Mouse (Mus musculus): Measurements from ENCODE around the gene Zic1. TPM values are rescaled to one million over a fixed set of nuclear protein-coding genes. Genes with fewer than 3 reads are reported as not detected.

Zic1 gene
- polyA plus RNA-seq, 1 experiment from 2014 or later, result 14.4 TPM

DNA sequence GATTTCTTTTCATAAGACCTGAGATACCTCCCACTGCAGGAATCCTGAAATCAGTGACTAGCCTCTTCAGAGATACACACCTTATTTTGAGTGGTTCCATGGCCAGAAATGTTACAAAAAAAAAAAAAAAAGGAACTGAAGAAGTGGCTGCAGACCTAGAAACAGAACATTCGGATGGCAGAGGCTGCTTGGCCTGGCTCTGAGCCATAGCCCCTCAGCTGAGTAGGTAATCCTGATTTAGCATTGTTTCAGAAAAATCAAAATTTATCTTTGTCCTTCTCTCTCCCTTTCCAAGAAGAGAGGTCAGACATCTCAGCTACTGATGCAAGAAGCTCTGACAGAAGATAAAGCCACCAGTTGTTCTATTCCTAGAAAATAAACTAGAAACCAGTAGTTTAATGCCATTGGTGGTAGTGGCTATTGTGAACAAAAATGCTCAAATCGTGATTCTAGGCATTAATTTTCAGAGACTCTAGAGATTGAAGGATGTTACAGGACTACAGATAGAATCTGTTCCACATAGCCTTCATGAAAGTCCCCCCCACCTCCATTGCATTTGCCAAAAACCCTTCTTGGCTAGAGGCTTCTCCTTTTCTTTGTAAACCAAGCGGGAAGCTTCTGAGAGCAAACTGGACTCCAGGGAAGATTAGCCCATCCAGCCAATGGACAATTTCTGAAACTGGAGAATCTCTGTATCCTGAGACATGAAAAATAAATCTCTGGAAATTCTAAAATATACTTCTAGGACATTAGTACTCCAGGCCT, 8.4 kb upstream of the Zic1 start:
- no peaks in the 10 kb centered on the region for H3K4me1 ChIP-seq (ENCODE audit: control insufficient read depth, insufficient read depth, low read length)
- 0 out of 2 replicates have a peak overlapping the region, but pooled peaks have one; percentile 2 for H3K9ac ChIP-seq (ENCODE audit: low read length)
- H3K36me3 ChIP-seq (ENCODE audit: control insufficient read depth, insufficient read depth, low read length), result no peaks in the 10 kb centered on the region
- H3K4me3 ChIP-seq (ENCODE audit: low read depth, low read length), result no peak overlapping the region
- 43% methylated on average over 3 of the region's 3 CpGs for WGBS
- peaks cover 87% of the 10 kb centered on the region for H3K27me3 ChIP-seq (replicated peaks; ENCODE audit: control insufficient read depth, insufficient read depth, low read length)
- H3K27ac ChIP-seq (ENCODE audit: low read depth, low read length), result peak overlapping the region; percentile 55
- H3K4me2 ChIP-seq (ENCODE audit: low read length), result peak overlapping the region; percentile 32; the same call in 1 of the 2 replicates
- no peak for DNase-seq (ENCODE audit: low spot score)
- ATAC-seq, result no peak
- no peaks in the 10 kb centered on the region for H3K9me3 ChIP-seq (replicated peaks; ENCODE audit: control insufficient read depth, low read length)

- peak overlapping the region; percentile 89 for H3K27ac ChIP-seq (ENCODE audit: low read depth, low read length)
- DNase-seq (ENCODE audit: low spot score), result no peak
- H3K4me3 ChIP-seq (ENCODE audit: low read depth, low read length), result no peak overlapping the region
- peak overlapping the region; percentile 44 for H3K4me2 ChIP-seq (ENCODE audit: low read length)
- WGBS, result 38% methylated on average over 4 of the region's 4 CpGs
- peaks cover 81% of the 10 kb centered on the region for H3K27me3 ChIP-seq (replicated peaks; ENCODE audit: control insufficient read depth, insufficient read depth, low read length)
- no peak for ATAC-seq
- H3K9me3 ChIP-seq (replicated peaks; ENCODE audit: control insufficient read depth, low read length), result no peaks in the 10 kb centered on the region
- H3K9ac ChIP-seq (ENCODE audit: low read length), result peak overlapping the region; percentile 70
- no peaks in the 10 kb centered on the region for H3K4me1 ChIP-seq (ENCODE audit: control insufficient read depth, insufficient read depth, low read length)
- no peaks in the 10 kb centered on the region for H3K36me3 ChIP-seq (ENCODE audit: control insufficient read depth, insufficient read depth, low read length)
Measured at GRCm38 (mm10) chr9:91371608-91372007, 6.0 kb upstream of the Zic1 start.

DNA sequence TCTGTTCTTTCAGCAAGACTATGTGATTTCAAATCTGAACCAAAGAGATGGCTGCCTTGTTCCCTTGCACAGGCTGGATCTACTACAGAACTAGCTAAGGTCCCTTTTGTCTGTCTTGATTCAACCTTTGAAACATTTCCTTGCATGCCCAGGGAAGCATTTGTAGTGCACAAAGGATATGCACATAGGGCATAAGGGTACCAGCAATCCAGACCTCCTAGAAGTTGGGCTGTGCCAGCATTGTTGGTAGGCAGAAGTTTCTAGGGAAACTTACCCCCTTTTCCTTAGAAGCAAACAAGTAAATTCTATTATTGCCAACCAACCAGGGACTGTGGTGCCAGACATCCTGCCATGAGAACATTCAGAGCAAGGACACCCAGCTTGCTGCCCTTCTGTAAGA, 5.4 kb upstream of the Zic1 start:
- no peak for DNase-seq (ENCODE audit: low spot score)
- Histone ChIP-seq H3K27ac (ENCODE audit: low read depth, low read length) (peak overlapping the region; percentile 89), H3K4me2 (ENCODE audit: low read length) (peak overlapping the region; percentile 44), H3K36me3 (ENCODE audit: control insufficient read depth, insufficient read depth, low read length) (no peaks in the 10 kb centered on the region), H3K9ac (ENCODE audit: low read length) (peak overlapping the region; percentile 70; the same call in 1 of the 2 replicates), H3K27me3 (replicated peaks; ENCODE audit: control insufficient read depth, insufficient read depth, low read length) (peaks cover 79% of the 10 kb centered on the region), H3K9me3 (replicated peaks; ENCODE audit: control insufficient read depth, low read length) (no peaks in the 10 kb centered on the region), H3K4me1 (ENCODE audit: control insufficient read depth, insufficient read depth, low read length) (no peaks in the 10 kb centered on the region), H3K4me3 (ENCODE audit: low read depth, low read length) (0 out of 2 replicates have a peak overlapping the region, but pooled peaks have one; percentile 1)
- no peak for ATAC-seq

GRCm38 (mm10) chr9:91370191-91370708, 4.6 kb upstream of the Zic1 start:
- no peaks in the 10 kb centered on the region for H3K4me1 ChIP-seq (ENCODE audit: control insufficient read depth, insufficient read depth, low read length)
- ATAC-seq, result no peak
- 31% methylated on average over 6 of the region's 6 CpGs for WGBS
- peak overlapping the region; percentile 29 for H3K4me3 ChIP-seq (ENCODE audit: low read depth, low read length)
- H3K4me2 ChIP-seq (ENCODE audit: low read length), result peak overlapping the region; percentile 44
- DNase-seq (ENCODE audit: low spot score), result no peak
- H3K27ac ChIP-seq (ENCODE audit: low read depth, low read length), result peak overlapping the region; percentile 89
- peaks cover 72% of the 10 kb centered on the region for H3K27me3 ChIP-seq (replicated peaks; ENCODE audit: control insufficient read depth, insufficient read depth, low read length)
- H3K9ac ChIP-seq (ENCODE audit: low read length), result peak overlapping the region; percentile 70
- no peaks in the 10 kb centered on the region for H3K9me3 ChIP-seq (replicated peaks; ENCODE audit: control insufficient read depth, low read length)
- no peaks in the 10 kb centered on the region for H3K36me3 ChIP-seq (ENCODE audit: control insufficient read depth, insufficient read depth, low read length)

GRCm38 (mm10) chr9:91369293-91369991, 3.8 kb upstream of the Zic1 start:
- 22% methylated on average over 26 of the region's 26 CpGs for WGBS
- peaks cover 66% of the 10 kb centered on the region for H3K27me3 ChIP-seq (replicated peaks; ENCODE audit: control insufficient read depth, insufficient read depth, low read length)
- H3K36me3 ChIP-seq (ENCODE audit: control insufficient read depth, insufficient read depth, low read length), result no peaks in the 10 kb centered on the region
- no peak for DNase-seq (ENCODE audit: low spot score)
- no peak for ATAC-seq
- no peaks in the 10 kb centered on the region for H3K4me1 ChIP-seq (ENCODE audit: control insufficient read depth, insufficient read depth, low read length)
- peak overlapping the region; percentile 44 for H3K4me2 ChIP-seq (ENCODE audit: low read length)
- H3K27ac ChIP-seq (ENCODE audit: low read depth, low read length), result peak overlapping the region; percentile 89
- H3K9ac ChIP-seq (ENCODE audit: low read length), result peak overlapping the region; percentile 70
- peak overlapping the region; percentile 29 for H3K4me3 ChIP-seq (ENCODE audit: low read depth, low read length)
- no peaks in the 10 kb centered on the region for H3K9me3 ChIP-seq (replicated peaks; ENCODE audit: control insufficient read depth, low read length)

GRCm38 (mm10) chr9:91368946-91369292, 3.3 kb upstream of the Zic1 start:
- peaks cover 62% of the 10 kb centered on the region for H3K27me3 ChIP-seq (replicated peaks; ENCODE audit: control insufficient read depth, insufficient read depth, low read length)
- peak overlapping the region; percentile 70 for H3K9ac ChIP-seq (ENCODE audit: low read length)

DNA sequence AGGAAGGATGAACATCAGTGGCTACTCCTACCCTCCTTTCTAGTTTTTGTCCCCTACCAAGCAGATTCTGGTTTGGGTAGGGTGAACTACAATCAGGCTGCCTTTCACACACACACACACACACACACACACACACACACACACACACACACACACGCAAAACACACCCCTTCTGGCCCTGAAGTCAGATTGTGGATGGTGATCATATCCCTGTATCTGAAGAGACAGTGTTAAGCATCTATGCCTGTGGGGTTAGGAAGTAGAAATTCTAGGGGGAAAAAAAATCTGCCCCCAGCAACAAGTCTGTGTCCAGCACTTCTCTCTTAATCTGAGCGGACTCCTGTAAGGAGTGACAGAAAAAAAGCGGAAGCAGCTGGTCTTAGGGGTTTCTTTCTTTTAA, 2.5 kb upstream of the Zic1 start:
- Histone ChIP-seq H3K9ac (ENCODE audit: low read length) (peak overlapping the region; percentile 70), H3K9me3 (replicated peaks; ENCODE audit: control insufficient read depth, low read length) (no peaks in the 10 kb centered on the region), H3K27me3 (replicated peaks; ENCODE audit: control insufficient read depth, insufficient read depth, low read length) (peaks cover 58% of the 10 kb centered on the region), H3K36me3 (ENCODE audit: control insufficient read depth, insufficient read depth, low read length) (no peaks in the 10 kb centered on the region), H3K4me2 (ENCODE audit: low read length) (peak overlapping the region; percentile 44), H3K4me1 (ENCODE audit: control insufficient read depth, insufficient read depth, low read length) (no peaks in the 10 kb centered on the region), H3K4me3 (ENCODE audit: low read depth, low read length) (peak overlapping the region; percentile 29), H3K27ac (ENCODE audit: low read depth, low read length) (peak overlapping the region; percentile 89)
- ATAC-seq, result no peak
- WGBS, result 21% methylated on average over 3 of the region's 3 CpGs
- DNase-seq (ENCODE audit: low spot score), result no peak

More at GRCm38 (mm10) chr9:91368946-91369292, 3.3 kb upstream of the Zic1 start:
- no peak for ATAC-seq
- Histone ChIP-seq H3K4me2 (ENCODE audit: low read length) (peak overlapping the region; percentile 44), H3K36me3 (ENCODE audit: control insufficient read depth, insufficient read depth, low read length) (no peaks in the 10 kb centered on the region), H3K27ac (ENCODE audit: low read depth, low read length) (peak overlapping the region; percentile 89), H3K4me3 (ENCODE audit: low read depth, low read length) (peak overlapping the region; percentile 29), H3K9me3 (replicated peaks; ENCODE audit: control insufficient read depth, low read length) (no peaks in the 10 kb centered on the region), H3K4me1 (ENCODE audit: control insufficient read depth, insufficient read depth, low read length) (no peaks in the 10 kb centered on the region)
- 20% methylated on average over 13 of the region's 13 CpGs for WGBS
- no peak for DNase-seq (ENCODE audit: low spot score)

GRCm38 (mm10) chr9:91366999-91367811, 1.6 kb upstream of the Zic1 start:
- Histone ChIP-seq H3K36me3 (ENCODE audit: control insufficient read depth, insufficient read depth, low read length) (no peaks in the 10 kb centered on the region), H3K27ac (ENCODE audit: low read depth, low read length) (peak overlapping the region; percentile 89), H3K27me3 (replicated peaks; ENCODE audit: control insufficient read depth, insufficient read depth, low read length) (peaks cover 49% of the 10 kb centered on the region), H3K4me1 (ENCODE audit: control insufficient read depth, insufficient read depth, low read length) (no peaks in the 10 kb centered on the region), H3K9me3 (replicated peaks; ENCODE audit: control insufficient read depth, low read length) (no peaks in the 10 kb centered on the region), H3K4me3 (ENCODE audit: low read depth, low read length) (peak overlapping the region; percentile 60), H3K4me2 (ENCODE audit: low read length) (peak overlapping the region; percentile 57), H3K9ac (ENCODE audit: low read length) (peak overlapping the region; percentile 67)
- ATAC-seq (no peak), DNase-seq (ENCODE audit: low spot score) (no peak)
- under 1% methylated on average over 30 of the region's 30 CpGs for WGBS
